Mouse (Mus musculus) kidney, embryonic 14.5 days (tissue): ENCODE data around the gene Phf2. TPM values are rescaled to one million over a fixed set of nuclear protein-coding genes. Genes with fewer than 3 reads are reported as not detected.
"Not testable (repeated sequence)": the region's sequence is repeated elsewhere in the genome, so short reads cannot be mapped to it uniquely, and the experiment has no call there.

ENCODE experiments used
- ATAC-seq: fragments of 200-750 bp; cut with Nextera tagmentation; 2 replicates; pipeline ENCODE4 v1.8.0; 2017; ENCODE audit warnings: moderate number of reproducible peaks, mild to moderate bottlenecking, moderate TSS enrichment, moderate library complexity; ENCODE audit not compliant: low FRiP score, low TSS enrichment
- H3K27ac ChIP-seq: fragments of 300-500 bp; sonication (generic); 2 replicates; pipeline ENCODE4 v1.5.1; 2014; ENCODE audit warnings: low read depth, mild to moderate bottlenecking, low read length, moderate library complexity, mixed read lengths
- H3K27me3 ChIP-seq: fragments of 300-500 bp; sonication (generic); 2 replicates; pipeline ENCODE4 v1.6.1; 2014; ENCODE audit warnings: mild to moderate bottlenecking, low read length; ENCODE audit not compliant: control insufficient read depth, insufficient read depth
- H3K36me3 ChIP-seq: fragments of 300-500 bp; sonication (generic); 2 replicates; pipeline ENCODE4 v1.6.1; 2014; ENCODE audit warnings: low read length, mixed read lengths; ENCODE audit not compliant: control insufficient read depth, insufficient read depth
- H3K4me1 ChIP-seq: fragments of 300-500 bp; sonication (generic); 2 replicates; pipeline ENCODE4 v1.6.1; 2014; ENCODE audit warnings: low read length, mixed read lengths; ENCODE audit not compliant: control insufficient read depth, insufficient read depth
- H3K4me2 ChIP-seq: fragments of 300-500 bp; sonication (generic); replicated peaks from 2 replicates; pipeline ENCODE4 v1.6.1; 2014; ENCODE audit warnings: low read depth, mild to moderate bottlenecking, low read length
- H3K4me3 ChIP-seq: fragments of 300-500 bp; sonication (generic); 2 replicates; pipeline ENCODE4 v1.5.1; 2014; ENCODE audit warnings: mild to moderate bottlenecking, low read length
- H3K9ac ChIP-seq: fragments of 300-500 bp; sonication (generic); 2 replicates; pipeline ENCODE4 v1.6.1; 2014; ENCODE audit warnings: low read depth, mild to moderate bottlenecking, low read length, moderate library complexity
- H3K9me3 ChIP-seq: fragments of 300-500 bp; sonication (generic); 2 replicates; pipeline ENCODE4 v1.6.1; 2016; ENCODE audit warnings: low read length; ENCODE audit not compliant: control insufficient read depth
- WGBS: fragments of 180-500 bp; shearing (Covaris S2); extraction: QIAGEN DNeasy Blood & Tissue Kit; methylation state at CpG from one replicate; pipeline ENCODE4 v1.1.7; 2014; 5-methylcytosine and 5-hydroxymethylcytosine counted together
- polyA plus RNA-seq: library from polyadenylated mRNA; unstranded; fragments of >200 nt; fragmentation: Nextera tagmentation; extraction: Ambion mirVana; gene quantifications from 2 replicates; pipeline ENCODE4 v1.2.1, GENCODE M21; 2014

Phf2 gene
- polyA plus RNA-seq, 1 experiment from 2014 or later = 11.8 TPM

- H3K9me3 ChIP-seq = no peaks in the 10 kb centered on the region
- no peaks in the 10 kb centered on the region for H3K4me1 ChIP-seq
- peaks cover 49% of the 10 kb centered on the region for H3K36me3 ChIP-seq
- ATAC-seq = no peak
- no peak overlapping the region for H3K27ac ChIP-seq
- no peaks in the 10 kb centered on the region for H3K27me3 ChIP-seq
- H3K4me2 ChIP-seq = no peak overlapping the region
- no peak overlapping the region for H3K9ac ChIP-seq
- WGBS = 84% methylated on average over 14 of the region's 14 CpGs
- no peak overlapping the region for H3K4me3 ChIP-seq
These were observed 40.2 kb downstream of the Phf2 start for GRCm38 (mm10) chr13:48830528-48831250.

- Histone ChIP-seq H3K4me3 (no peak overlapping the region), H3K4me1 (no peaks in the 10 kb centered on the region), H3K27ac (no peak overlapping the region), H3K27me3 (no peaks in the 10 kb centered on the region), H3K4me2 (no peak overlapping the region), H3K36me3 (peaks cover 57% of the 10 kb centered on the region), H3K9me3 (no peaks in the 10 kb centered on the region), H3K9ac (no peak overlapping the region)
- WGBS = 84% methylated on average over 4 of the region's 4 CpGs
- ATAC-seq = no peak
These were observed 41.1 kb downstream of the Phf2 start for GRCm38 (mm10) chr13:48829780-48830179.

GRCm38 (mm10) chr13:48822871-48823270 is 48.0 kb downstream of the Phf2 start:
- no peak overlapping the region for H3K9ac ChIP-seq
- H3K4me2 ChIP-seq = no peak overlapping the region
- peaks cover 78% of the 10 kb centered on the region for H3K36me3 ChIP-seq
- H3K27ac ChIP-seq = no peak overlapping the region
- no peak for ATAC-seq
- H3K27me3 ChIP-seq = no peaks in the 10 kb centered on the region
- H3K9me3 ChIP-seq = no peaks in the 10 kb centered on the region
- no peaks in the 10 kb centered on the region for H3K4me1 ChIP-seq
- WGBS = 95% methylated on average over 9 of the region's 9 CpGs
- H3K4me3 ChIP-seq = no peak overlapping the region

- H3K4me1 ChIP-seq = no peaks in the 10 kb centered on the region
- no peak overlapping the region for H3K4me3 ChIP-seq
- no peak overlapping the region for H3K4me2 ChIP-seq
- H3K9ac ChIP-seq = no peak overlapping the region
- ATAC-seq = no peak
- no peaks in the 10 kb centered on the region for H3K9me3 ChIP-seq
- WGBS = 91% methylated on average over 10 of the region's 10 CpGs
- no peak overlapping the region for H3K27ac ChIP-seq
- H3K36me3 ChIP-seq = peaks cover 78% of the 10 kb centered on the region
- H3K27me3 ChIP-seq = no peaks in the 10 kb centered on the region
These were observed 48.6 kb downstream of the Phf2 start for GRCm38 (mm10) chr13:48822288-48822687.

GRCm38 (mm10) chr13:48819131-48819530 is 51.8 kb downstream of the Phf2 start:
- H3K4me3 ChIP-seq = no peak overlapping the region
- ATAC-seq = no peak
- no peaks in the 10 kb centered on the region for H3K4me1 ChIP-seq
- no peaks in the 10 kb centered on the region for H3K9me3 ChIP-seq
- WGBS = 80% methylated on average over 3 of the region's 3 CpGs
- H3K4me2 ChIP-seq = no peak overlapping the region
- no peak overlapping the region for H3K27ac ChIP-seq
- no peaks in the 10 kb centered on the region for H3K27me3 ChIP-seq
- H3K36me3 ChIP-seq = peaks cover 90% of the 10 kb centered on the region
- H3K9ac ChIP-seq = no peak overlapping the region

- no peak overlapping the region for H3K4me3 ChIP-seq
- no peaks in the 10 kb centered on the region for H3K27me3 ChIP-seq
- H3K36me3 ChIP-seq = peaks cover 93% of the 10 kb centered on the region
- WGBS = 86% methylated on average over 1 of the region's 1 CpGs
- no peak overlapping the region for H3K9ac ChIP-seq
- no peak overlapping the region for H3K27ac ChIP-seq
- H3K4me2 ChIP-seq = no peak overlapping the region
- H3K4me1 ChIP-seq = no peaks in the 10 kb centered on the region
- no peak for ATAC-seq
- H3K9me3 ChIP-seq = no peaks in the 10 kb centered on the region
These were observed 56.5 kb downstream of the Phf2 start for GRCm38 (mm10) chr13:48814406-48814805.

- H3K4me1 ChIP-seq = no peaks in the 10 kb centered on the region
- no peak overlapping the region for H3K4me2 ChIP-seq
- no peak overlapping the region for H3K4me3 ChIP-seq
- ATAC-seq = no peak
- H3K36me3 ChIP-seq = peaks cover 83% of the 10 kb centered on the region
- no peaks in the 10 kb centered on the region for H3K27me3 ChIP-seq
- H3K27ac ChIP-seq = no peak overlapping the region
- 83% methylated on average over 9 of the region's 9 CpGs for WGBS
- H3K9ac ChIP-seq = no peak overlapping the region
- no peaks in the 10 kb centered on the region for H3K9me3 ChIP-seq
These were observed 59.9 kb downstream of the Phf2 start for GRCm38 (mm10) chr13:48810991-48811390.

- H3K36me3 ChIP-seq = peaks cover 83% of the 10 kb centered on the region
- 82% methylated on average over 7 of the region's 7 CpGs for WGBS
These were observed 60.6 kb downstream of the Phf2 start for GRCm38 (mm10) chr13:48810274-48810823.

GRCm38 (mm10) chr13:48809668-48810067 is 61.3 kb downstream of the Phf2 start:
- not testable (repeated sequence) for H3K27ac ChIP-seq, H3K9me3 ChIP-seq, H3K4me3 ChIP-seq, H3K27me3 ChIP-seq, ATAC-seq, H3K4me2 ChIP-seq, H3K9ac ChIP-seq, H3K4me1 ChIP-seq
- peaks cover 80% of the 10 kb centered on the region for H3K36me3 ChIP-seq
- WGBS = 87% methylated on average over 4 of the region's 4 CpGs

More at GRCm38 (mm10) chr13:48810274-48810823, 60.6 kb downstream of the Phf2 start:
- Histone ChIP-seq H3K27ac (no peak overlapping the region), H3K9ac (no peak overlapping the region), H3K27me3 (no peaks in the 10 kb centered on the region), H3K4me1 (no peaks in the 10 kb centered on the region), H3K9me3 (no peaks in the 10 kb centered on the region), H3K4me3 (no peak overlapping the region), H3K4me2 (no peak overlapping the region)
- ATAC-seq = no peak
